Mouse (Mus musculus): ENCODE measurements around the gene Csad.

Gene Csad

GRCm38 (mm10) chr15:102205779-102206178 lies 1.3 kb upstream of the Csad start:
- no peak for ATAC-seq (ENCODE audit: insufficient number of reproducible peaks, low FRiP score, low TSS enrichment)

GRCm38 (mm10) chr15:102203835-102204381 lies 616 bp downstream of the Csad start:
- ATAC-seq (ENCODE audit: insufficient number of reproducible peaks, low FRiP score, low TSS enrichment), result peak; percentile 38; the same call in 1 of the 2 replicates

- ATAC-seq (ENCODE audit: insufficient number of reproducible peaks, low FRiP score, low TSS enrichment), result peak; percentile 94
These were observed 1.3 kb downstream of the Csad start, which contains the start of gene Zfp740 for GRCm38 (mm10) chr15:102202971-102203834. Gene Zfp740 (plus strand): TSS chr15:102203249.

- no peak for ATAC-seq (ENCODE audit: insufficient number of reproducible peaks, low FRiP score, low TSS enrichment)
These were observed 5.7 kb downstream of the Csad start for GRCm38 (mm10) chr15:102198841-102199240.

GRCm38 (mm10) chr15:102195373-102195772 lies 9.2 kb downstream of the Csad start:
- no peak for ATAC-seq (ENCODE audit: insufficient number of reproducible peaks, low FRiP score, low TSS enrichment)

- no peak for ATAC-seq (ENCODE audit: insufficient number of reproducible peaks, low FRiP score, low TSS enrichment)
These were observed 10.1 kb downstream of the Csad start for GRCm38 (mm10) chr15:102194439-102194838.

- no peak for ATAC-seq (ENCODE audit: insufficient number of reproducible peaks, low FRiP score, low TSS enrichment)
These were observed 10.9 kb downstream of the Csad start for GRCm38 (mm10) chr15:102193652-102194051.

- no peak for ATAC-seq (ENCODE audit: insufficient number of reproducible peaks, low FRiP score, low TSS enrichment)
These were observed 11.6 kb downstream of the Csad start for GRCm38 (mm10) chr15:102192820-102193386.

- ATAC-seq (ENCODE audit: insufficient number of reproducible peaks, low FRiP score, low TSS enrichment), result no peak
These were observed 12.2 kb downstream of the Csad start for GRCm38 (mm10) chr15:102192271-102192812.

GRCm38 (mm10) chr15:102191699-102192098 lies 12.8 kb downstream of the Csad start:
- no peak for ATAC-seq (ENCODE audit: insufficient number of reproducible peaks, low FRiP score, low TSS enrichment)

GRCm38 (mm10) chr15:102188883-102189282 lies 15.6 kb downstream of the Csad start:
- no peak for ATAC-seq (ENCODE audit: insufficient number of reproducible peaks, low FRiP score, low TSS enrichment)

- ATAC-seq (ENCODE audit: insufficient number of reproducible peaks, low FRiP score, low TSS enrichment), result no peak
These were observed 16.4 kb downstream of the Csad start for GRCm38 (mm10) chr15:102188096-102188495.

GRCm38 (mm10) chr15:102186239-102186638 lies 18.3 kb downstream of the Csad start:
- ATAC-seq (ENCODE audit: insufficient number of reproducible peaks, low FRiP score, low TSS enrichment), result no peak

GRCm38 (mm10) chr15:102183076-102183475 lies 21.4 kb downstream of the Csad start:
- no peak for ATAC-seq (ENCODE audit: insufficient number of reproducible peaks, low FRiP score, low TSS enrichment)

- no peak for ATAC-seq (ENCODE audit: insufficient number of reproducible peaks, low FRiP score, low TSS enrichment)
These were observed 24.6 kb downstream of the Csad start for GRCm38 (mm10) chr15:102179924-102180323.

- no peak for ATAC-seq (ENCODE audit: insufficient number of reproducible peaks, low FRiP score, low TSS enrichment)
These were observed 25.4 kb downstream of the Csad start for GRCm38 (mm10) chr15:102179106-102179505.

- peak; percentile 64; the same call in 1 of the 2 replicates for ATAC-seq (ENCODE audit: insufficient number of reproducible peaks, low FRiP score, low TSS enrichment)
These were observed 26.2 kb downstream of the Csad start for GRCm38 (mm10) chr15:102178279-102178678.

GRCm38 (mm10) chr15:102177417-102177816 lies 27.1 kb downstream of the Csad start:
- no peak for ATAC-seq (ENCODE audit: insufficient number of reproducible peaks, low FRiP score, low TSS enrichment)

- ATAC-seq (ENCODE audit: insufficient number of reproducible peaks, low FRiP score, low TSS enrichment), result no peak
These were observed 27.8 kb downstream of the Csad start for GRCm38 (mm10) chr15:102176571-102177316.

GRCm38 (mm10) chr15:102175736-102176319 lies 28.7 kb downstream of the Csad start:
- ATAC-seq (ENCODE audit: insufficient number of reproducible peaks, low FRiP score, low TSS enrichment), result no peak

All from cerebellum, adult (tissue).